Mouse (Mus musculus) left cerebral cortex, adult 9 months (tissue): ENCODE results near the gene Gpx3.
"Not testable (repeated sequence)": the region's sequence is repeated elsewhere in the genome, so short reads cannot be mapped to it uniquely, and the experiment has no call there.

Experiments
- DNase-seq, 2 experiments: peaks; one replicate each; pipeline ENCODE4 v3.0.0; 2022; ENCODE audit warnings: low spot score in 2 of 2

Gpx3 gene

DNA sequence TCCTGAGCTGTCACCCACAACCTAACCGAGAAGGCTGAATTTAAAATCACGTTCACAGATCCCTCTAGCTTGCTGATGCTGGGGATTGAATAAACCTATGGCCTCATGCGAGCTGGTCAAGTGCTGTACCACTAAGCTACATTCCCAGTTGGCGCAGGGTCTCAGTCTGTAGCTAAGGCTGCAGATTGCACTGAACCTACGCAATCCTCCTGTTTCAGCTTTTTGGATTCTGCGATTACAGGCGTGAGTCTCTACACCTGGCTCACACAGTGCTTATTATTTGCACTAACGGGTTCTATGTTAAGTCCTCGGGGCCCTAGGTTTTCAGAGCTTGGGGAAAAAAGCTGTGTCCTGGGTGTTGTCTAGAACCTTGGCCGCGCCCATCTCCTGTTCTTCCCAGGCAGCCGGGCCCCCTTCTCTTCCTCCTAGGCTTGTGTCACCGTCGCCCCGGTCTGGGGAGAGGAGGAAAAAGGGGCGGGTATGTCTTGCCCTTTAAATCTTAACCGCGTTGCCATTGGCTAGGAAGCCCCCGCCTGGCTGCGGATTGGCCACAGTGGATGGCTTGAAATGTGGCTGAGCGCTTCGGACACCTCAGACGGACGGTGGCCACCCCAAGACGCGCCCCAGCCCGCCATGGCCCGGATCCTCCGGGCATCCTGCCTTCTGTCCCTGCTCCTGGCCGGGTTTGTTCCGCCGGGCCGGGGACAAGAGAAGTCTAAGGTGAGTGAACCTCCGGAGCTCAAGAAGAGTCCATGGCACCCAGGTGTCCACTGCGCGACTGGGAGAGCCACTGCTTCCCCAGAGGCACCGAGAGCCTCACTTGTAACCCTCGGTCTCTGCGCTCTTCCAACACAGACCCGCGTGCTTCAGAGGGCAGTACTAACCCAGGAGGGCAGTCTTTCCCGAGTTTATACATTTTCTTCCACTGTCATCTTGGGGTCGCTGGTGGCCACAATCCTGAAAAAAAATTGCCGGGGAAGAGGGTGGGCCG, at the start of gene Gpx3:
TSS of gene Gpx3 (plus strand) at position 121 of the 991 bp plus-strand sequence.
- peak in 1 of 2 experiments; percentile 48 for DNase-seq

DNA sequence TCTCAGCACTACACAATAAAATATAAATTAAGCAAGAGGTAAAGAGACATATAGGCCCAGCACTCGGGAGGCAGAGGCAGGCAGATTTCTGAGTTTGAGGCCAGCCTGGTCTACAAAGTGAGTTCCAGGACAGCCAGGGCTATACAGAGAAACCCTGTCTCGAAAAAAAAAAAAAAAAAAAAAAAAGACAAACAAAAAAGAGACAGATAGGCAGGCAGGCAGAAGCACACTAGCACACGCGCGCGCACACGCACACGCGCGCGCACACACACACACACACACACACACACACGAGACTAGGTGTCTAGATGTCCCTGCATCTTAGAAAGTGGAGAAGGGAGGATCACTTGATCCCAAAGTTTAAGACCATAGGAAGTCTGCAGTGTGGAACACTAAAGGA, 43.4 kb upstream of the Gpx3 start:
- not testable (repeated sequence) for DNase-seq

DNA sequence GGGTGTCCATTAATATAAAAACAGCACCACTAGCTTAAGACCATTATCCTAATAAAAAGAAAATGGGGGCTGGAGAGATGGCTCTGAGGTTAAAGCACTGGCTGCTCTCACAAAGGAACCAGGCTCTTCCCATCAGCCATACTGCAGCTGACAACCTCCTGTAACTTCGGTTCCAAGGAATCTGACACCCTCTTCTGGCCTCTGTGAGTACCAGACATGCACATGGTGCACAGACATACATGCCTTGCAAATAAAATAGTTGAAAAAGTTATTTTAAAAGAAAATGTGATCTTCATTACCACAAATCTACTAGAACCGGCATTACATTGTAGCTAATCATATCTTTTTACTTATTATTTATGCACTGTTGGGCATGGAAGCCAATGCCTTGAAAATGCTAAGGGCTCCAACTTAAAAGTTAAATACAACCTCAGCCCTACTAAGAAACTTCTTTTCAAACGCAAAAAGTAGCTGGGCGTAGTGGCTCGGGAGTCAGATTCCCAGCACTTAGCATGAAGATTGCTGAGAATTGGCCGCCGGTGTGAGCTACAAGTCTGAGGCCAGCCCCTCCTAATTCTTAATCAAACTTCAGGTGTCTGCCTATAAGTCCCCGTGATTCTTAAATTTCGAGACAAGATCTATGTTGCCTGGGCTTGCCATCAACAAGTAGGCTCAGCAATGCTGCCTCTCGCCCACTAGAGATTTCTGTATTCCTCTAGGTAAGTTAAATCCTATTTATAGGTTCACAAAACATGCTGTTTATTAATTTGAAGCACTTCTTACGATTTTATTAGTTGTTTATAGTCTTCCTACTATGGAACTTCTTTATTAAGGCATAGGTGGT, 42.7 kb upstream of the Gpx3 start:
- no peak for DNase-seq

DNA sequence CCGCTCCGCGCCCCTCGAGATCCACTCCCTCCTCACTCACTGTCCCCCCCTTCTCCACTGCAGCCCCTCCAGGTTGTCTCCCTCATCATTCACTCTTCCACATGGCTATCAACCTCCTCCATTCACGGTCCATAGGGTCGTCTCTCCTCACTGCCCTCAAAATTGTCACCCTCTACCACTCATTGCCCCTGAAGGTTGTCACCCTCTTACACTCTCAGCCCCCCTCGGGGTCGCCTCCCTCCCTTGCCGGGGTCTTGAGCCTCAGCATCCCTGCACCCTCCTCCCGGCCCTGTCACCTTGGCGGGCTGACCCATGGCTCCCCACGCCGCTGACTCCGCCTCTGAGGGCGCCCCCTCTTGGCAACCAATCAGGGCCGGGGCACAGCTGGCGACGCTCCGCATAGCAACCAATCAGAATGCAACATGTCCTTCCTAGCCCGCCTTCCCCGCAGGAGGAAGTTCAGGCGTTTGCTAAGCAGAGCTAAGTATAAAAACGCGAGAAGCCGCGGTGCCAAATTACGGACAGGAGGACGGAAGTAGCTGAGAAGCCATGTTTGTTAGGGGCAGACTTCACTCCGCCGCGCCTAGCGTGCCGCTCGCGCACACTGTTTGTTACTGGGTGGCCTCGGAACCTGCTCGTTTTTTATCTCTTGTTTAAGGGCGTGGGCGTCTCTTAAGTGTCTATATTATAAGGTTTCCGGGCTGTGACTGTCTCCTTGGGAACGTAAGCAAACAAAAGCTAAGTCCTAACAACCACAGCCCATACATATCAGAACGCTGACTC, 41.8 kb upstream of the Gpx3 start, which contains the start of gene Lyrm7:
TSS of gene Lyrm7 (minus strand) at position 661 of the 783 bp plus-strand sequence.
- DNase-seq = peak; percentile 97 to 98

DNA sequence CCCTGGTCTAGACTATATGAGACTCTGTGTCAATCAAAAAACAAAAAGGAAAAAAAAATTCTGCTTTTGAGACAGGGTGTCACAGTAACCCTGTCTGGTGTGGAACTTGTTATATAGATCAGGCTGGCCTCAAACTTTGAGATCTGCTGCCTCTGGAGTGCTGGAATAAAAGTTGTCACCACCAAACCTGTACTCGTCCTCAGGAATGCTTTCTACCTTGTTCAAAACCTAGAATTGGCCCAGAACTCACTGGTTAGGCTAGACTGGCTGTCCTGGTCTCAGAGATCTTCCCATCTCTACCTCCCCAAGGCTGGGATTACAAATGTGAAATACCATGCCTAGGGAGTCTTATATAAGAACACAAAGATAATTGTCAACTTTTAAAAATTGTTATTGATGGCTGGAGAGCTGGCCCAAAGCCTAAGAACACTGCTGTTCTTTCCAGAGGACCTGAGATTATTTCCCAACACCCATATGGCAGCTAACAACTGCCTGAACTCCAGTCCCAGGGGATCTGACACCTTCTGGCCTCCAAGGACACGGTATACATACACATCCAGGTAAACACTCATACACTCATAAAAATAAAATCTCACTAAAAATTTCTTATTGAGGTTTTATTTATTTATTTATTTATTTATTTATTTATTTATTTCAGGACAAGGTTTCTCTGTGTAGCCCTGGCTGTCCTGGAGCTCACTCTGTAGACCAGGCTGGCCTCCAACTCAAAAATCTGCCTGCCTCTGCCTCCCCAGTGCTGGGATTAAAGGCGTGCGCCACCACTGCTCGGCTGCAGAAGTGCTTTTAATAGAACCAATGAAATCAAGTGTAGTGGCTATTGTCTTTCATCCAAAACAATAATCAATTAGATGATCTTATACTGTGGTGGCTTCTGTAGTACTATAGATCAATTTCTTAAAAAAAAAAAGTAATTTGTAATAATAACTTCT, 40.5 kb upstream of the Gpx3 start:
- DNase-seq = no peak

DNA sequence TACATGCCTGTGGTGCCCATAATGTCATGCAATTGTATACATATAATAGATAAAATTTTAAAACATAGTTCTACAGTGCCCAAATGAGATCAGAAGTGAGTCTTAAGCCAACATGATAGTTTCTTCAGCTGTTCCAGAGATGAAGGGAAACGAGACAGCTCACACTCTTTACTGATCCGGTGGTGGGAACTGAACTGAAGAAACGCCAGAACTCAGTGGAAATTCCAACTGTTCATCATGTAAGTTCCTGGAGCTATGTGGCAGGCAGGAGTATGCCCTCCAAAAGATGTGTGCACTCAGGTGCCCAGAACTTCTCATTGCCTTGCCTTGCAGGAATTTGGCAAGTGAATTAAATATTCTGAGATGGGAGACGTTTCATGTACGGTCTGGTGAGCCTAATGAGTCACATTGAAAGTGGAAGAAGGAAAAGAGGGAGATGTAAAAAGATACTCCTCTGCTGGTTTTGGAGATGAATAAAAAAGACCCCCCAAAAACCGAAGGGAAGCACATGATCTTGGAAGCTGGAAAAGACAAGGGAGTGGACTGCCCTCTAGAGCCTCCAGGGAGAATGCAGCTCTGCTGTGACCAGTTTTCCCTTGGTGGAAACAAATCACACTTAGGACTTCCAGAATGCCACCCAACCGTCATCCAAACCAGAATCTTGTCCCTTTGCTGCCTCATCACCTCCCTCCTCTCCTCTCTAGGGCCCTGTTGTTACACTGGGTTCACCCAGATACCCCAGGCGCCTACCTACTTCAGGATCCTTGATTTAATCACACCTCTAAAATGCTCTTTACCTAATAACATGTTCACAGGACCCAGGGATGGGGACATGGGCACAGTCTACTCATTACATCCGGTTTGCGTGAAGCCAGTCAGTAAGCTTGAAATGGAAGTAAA, 39.4 kb upstream of the Gpx3 start:
- DNase-seq = peak in 1 of 2 experiments; percentile 79

DNA sequence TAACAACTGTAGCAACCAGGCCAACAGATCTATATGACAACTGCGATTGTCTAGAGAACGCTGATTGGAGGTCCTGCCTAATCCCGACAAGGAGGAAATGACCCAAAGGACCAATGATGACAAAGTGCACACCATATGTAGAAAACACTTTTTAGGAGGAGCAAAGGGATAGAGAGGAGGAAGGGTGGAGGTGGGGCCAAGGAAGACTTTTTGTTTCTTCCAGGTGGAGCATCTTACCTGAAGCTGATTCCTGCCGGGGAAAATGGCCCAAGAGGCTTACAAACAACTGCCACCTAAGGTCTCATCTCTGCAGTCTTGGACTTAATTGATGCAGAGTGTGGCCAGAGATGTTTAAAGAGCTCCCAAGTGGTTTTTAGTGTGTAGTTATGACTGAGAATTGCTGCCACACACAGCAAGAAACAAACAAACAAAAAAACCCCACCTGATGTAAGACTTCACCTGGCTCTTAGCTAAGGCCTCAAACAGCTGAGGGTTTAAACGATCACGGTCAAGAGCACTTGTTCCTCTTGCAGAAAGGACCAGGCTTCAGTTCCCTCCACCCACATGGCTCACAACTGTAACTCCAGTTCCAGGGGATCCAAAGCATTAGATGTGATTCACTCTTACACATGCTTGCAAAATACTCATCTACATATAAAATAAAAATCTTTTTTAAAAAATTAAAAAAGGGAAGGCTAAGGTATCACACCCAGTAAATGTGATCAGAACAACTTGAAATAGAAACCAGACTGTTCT, 36.7 kb upstream of the Gpx3 start:
- DNase-seq = no peak

DNA sequence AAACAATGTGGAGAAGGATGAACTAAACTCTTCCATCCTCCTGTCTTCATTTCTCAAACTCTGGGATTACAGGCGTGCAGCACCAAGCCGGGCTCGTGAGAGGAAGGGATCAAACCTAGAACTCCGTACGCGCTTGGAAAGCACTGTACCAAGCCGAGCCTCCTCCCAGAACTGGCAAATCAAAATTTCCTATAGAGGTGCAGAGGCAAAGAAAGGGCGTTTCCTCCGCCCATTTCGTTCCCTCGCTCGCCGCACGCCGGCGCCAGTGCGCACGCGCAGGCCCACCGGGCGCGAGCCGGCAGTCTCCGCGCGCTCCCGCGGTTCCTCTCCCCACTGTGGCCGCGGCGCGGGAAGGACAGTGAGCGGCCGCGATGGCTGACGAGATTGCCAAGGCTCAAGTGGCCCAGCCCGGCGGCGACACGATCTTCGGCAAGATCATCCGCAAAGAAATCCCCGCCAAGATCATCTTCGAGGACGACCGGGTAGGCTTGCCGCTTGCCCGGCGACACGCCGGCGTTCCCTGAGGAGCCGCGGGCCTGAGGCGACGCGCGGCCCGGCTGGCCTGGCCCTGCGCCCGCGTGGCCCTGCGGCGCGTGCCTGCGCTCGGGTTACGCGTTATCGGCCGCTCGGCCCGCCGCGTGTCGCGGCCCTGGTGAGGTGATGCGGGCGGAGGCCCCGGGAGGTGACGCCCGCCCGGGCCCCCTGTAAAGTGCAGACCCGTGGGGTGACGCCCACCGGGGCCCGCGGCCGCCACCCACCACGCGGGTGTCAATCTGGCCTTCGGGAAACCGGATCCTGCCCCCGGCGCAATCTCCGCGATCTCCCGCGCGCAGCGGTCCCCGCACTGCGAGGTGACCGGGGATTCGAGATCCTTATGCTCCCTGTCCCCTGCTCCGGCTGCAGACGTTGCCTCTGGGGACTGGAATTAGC, 35.9 kb upstream of the Gpx3 start, which contains the start of gene Hint1:
TSS of gene Hint1 (plus strand) at position 265 of the 930 bp plus-strand sequence.
- DNase-seq = peak; percentile 82 to 93

DNA sequence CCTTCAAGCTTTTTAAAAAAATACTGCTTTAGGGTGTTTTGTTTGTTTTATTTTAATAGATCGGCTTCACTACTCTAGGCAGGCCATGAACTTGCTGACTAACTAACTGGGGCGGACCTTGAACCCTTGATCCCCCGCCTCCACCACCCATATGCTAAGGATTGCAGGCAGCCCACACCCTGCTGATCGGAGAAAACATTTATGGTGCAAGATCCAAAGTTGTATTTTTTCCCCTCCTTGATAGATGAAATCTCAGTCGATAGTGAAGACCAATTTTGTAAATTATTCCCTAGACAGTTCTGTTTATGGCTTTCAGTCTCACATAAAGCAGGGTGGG, 35.2 kb upstream of the Gpx3 start:
- peak in 1 of 2 experiments; percentile 26 for DNase-seq

DNA sequence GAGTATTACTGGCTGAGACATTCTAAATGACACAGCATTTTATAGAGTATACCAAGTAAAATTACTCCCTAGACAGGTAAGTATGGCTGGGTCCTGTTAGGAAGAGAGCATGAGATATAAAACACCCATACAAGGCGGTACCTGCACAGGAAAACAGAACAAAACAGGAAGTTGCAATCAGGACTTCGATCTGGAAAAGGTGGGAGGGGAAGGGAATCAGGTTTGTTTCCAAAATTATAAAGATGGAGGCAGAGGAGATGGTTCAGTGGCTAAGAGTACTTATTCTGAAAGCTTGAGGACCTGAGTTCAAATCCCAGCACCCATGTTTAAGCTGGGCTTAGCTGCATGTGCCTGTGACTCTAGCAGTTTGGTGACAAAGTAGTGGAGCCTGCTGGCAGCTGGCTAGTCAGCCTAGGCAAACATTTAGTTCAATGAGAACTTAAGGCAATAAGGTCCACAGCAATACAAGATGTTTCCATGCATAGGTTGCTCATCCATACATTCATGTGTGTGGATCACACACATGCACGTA, 34.3 kb upstream of the Gpx3 start:
- DNase-seq = no peak

DNA sequence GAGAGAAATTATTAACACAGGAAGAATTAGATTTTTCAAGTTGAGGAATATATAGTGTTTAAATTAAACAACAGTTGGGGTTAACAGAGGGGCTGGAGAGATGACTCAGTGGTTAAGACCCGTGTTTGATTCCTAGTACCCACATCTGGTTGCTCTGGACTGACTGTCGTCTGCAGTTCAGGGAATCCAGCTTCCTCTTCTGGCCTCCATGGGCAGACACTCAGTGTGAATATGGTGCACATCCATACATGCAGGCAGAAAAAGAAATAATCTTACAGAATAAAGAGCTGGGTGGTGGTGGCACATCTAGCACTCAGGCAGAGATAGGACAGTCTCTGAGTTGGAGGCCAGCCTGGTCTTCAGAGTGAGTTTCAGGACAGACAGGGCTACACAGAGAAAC, 33.8 kb upstream of the Gpx3 start:
- DNase-seq = no peak

DNA sequence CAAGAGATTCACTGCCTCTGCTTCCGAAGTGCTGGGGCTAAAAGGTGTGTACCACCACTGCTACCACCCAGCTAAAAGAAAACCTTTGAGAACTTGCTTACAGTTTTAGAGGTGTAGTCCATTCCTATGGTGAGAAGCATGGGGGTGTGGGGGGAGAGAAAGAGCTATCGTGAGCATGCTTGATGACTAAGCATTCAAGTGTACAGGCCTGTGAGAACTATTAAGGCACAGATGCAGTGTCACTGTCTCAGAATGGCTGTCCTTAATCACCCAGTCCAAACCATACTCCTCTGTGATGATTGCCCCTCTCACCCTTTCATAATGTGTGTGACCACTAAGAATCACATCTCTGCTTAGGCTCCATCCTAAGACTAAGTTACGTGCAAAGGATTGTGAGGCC, 32.9 kb upstream of the Gpx3 start:
- DNase-seq = no peak

DNA sequence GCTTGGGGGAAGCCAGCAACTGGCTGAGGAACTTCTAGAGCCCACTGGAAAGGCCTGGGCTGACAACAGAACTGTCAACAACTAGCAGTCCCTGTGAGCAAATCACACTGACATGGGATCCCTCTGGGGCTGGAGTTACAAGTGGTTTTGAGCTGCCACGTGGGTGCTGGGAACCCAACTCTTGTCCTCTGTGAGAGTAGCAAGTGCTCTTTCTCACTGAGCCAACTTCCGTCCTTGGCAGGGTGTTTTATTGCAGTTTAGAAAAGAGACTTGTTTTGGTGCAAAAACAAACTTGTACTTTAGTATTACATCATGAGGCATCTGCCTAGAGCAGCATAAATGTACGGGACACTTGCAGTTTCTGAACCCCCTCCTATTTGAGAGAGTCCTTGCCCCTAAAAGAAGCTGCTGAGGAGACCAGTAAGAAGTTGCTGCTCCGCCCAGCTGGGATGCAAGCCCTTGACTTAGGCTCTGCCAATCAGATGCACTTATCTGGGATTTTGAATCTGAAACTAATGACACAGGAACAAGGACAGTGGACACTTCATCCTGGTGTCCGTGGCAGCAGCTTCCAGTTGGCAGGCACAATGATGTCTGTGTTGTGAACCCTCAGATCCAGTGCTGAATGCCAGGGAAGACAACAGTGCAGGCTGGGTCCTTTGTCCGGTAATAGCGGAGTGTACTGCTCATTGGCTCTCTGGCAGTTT, 30.3 kb upstream of the Gpx3 start:
- DNase-seq = peak in 1 of 2 experiments; percentile 32

DNA sequence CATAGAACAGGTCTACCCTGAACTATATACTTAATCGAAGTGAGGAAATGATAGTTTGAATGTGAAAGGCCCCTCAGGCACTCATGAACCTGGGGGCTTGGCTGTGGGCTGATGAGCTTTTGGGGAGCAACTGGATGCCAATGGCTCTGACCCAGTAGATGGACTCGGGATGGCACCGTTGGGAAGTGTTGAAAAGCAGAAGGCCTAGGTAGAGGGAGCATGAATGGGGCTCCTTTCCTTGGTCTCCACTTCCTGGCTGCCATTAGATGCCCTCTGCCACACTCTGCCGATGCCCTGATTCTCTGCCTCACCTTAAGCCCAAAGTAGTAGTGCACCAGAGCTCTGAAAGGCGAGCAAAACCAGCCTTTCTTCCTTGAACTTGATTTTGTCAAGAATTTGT, 26.2 kb upstream of the Gpx3 start:
- DNase-seq = no peak

DNA sequence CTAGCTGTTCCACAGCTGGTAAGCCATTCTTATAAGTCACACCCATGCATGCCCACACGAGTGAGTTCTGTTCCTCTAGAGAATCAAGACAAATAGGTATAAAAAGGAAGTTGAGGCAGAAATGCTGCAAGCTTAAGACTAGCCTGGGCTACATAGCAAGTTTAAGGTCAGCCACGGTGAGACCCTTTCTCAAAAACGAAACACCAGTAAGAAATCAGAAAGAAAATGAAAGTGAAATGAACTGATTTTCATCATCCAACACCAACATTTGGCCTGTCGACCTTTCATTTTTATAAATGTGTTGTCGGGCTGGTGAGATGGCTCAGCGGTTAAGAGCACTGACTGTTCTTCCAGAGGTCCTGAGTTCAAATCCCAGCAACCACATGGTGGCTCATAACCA, 23.4 kb upstream of the Gpx3 start:
- DNase-seq = no peak

DNA sequence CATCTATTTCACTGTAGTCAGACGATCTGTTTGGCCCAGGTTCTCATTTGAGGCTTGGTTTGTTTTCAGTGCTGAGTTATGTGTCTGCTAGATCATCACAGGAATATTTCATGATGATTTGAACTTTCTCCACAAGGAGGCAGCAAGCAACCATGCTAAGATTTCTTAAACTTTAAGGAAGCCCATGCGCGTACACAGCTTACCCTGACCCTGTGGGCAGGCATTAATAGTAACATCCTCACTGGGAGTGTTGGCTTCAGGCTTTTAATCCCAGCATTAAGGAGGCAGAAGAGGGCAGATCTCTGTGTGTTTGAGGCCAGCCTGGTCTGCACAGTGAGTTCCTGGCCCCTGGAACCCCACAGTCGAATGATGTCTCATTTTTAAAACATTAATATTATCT, 22.8 kb upstream of the Gpx3 start:
- DNase-seq = peak in 1 of 2 experiments; percentile 69

DNA sequence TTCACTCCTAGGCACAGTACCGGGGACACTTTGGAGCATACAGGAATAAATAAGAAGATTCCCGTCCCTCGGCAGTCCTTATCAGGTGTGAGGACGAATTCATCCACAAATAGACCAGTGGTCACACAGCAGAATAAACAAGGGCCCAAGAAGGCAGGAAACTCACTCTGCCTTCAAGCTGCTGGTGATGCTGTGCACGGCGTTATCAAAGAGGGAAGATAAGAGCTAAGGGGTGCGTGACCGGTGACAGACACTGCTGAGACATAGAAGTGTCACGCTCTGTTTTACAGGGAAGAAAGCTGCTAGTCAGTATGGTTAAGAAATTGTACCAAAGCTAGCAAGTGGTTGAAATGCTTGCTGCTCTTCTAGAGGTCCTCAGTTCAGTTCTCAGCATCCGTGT, 22.3 kb upstream of the Gpx3 start:
- DNase-seq = no peak
